Mouse (Mus musculus): ENCODE data around the gene Metap1. TPM values are rescaled to one million over a fixed set of nuclear protein-coding genes. Genes with fewer than 3 reads are reported as not detected.

Metap1 gene
- 42.0 and 47.0 TPM in 2 replicates for polyA plus RNA-seq (2012; rRNA removed)

GRCm38 (mm10) chr3:138489327-138490033, at the start of gene Metap1:
TSS of gene Metap1 (minus strand) at chr3:138489515.
- no peak for DNase-seq (ENCODE audit: low read depth)

DNA sequence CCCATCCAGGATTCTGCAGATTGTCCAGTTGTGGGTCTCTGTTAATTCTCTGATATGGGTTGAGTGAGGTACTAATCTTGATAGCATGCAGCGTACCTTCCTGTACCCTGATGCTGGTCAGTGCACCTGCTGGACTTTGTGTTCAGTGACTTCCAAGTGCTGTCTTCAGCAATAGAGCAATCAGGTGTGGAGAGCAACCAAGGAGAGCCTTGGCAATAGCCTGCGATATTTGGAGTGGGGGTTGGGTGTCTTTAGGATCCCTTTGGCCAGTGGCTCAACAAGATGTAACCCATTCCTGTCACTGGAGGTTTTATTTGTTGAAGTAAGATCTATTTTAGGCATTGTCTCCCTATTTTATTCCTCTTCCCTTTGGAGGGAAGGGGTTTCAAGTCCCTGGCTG, 46.7 kb upstream of the Metap1 start:
- DNase-seq (ENCODE audit: low read depth) = no peak

- DNase-seq (ENCODE audit: low read depth) = no peak
Observed at GRCm38 (mm10) chr3:138532764-138533163, 43.4 kb upstream of the Metap1 start.

- no peak for DNase-seq (ENCODE audit: low read depth)
Observed at GRCm38 (mm10) chr3:138531479-138532181, 42.3 kb upstream of the Metap1 start.

- no peak for DNase-seq (ENCODE audit: low read depth)
Observed at GRCm38 (mm10) chr3:138530578-138531478, 41.5 kb upstream of the Metap1 start.

DNA sequence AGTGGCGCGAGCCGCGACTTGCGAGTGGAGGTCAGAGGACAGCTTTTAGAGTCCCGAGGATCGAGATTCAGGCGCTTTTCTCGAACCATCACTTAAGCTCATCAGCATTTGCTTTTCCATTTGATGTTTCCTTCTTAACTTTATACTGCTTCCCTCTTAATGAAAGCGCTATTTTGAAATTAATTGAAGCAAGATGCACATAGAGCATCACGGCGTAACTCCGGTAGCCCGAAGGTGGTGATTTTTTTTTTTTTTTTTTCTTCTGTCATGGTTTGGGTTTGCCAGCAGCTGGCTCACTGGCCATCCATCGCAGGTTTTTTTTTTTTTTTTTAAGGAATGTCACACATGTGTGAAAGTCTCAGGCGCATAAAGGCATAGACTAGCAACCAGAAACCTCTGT, 39.0 kb upstream of the Metap1 start:
- no peak for DNase-seq (ENCODE audit: low read depth)

DNA sequence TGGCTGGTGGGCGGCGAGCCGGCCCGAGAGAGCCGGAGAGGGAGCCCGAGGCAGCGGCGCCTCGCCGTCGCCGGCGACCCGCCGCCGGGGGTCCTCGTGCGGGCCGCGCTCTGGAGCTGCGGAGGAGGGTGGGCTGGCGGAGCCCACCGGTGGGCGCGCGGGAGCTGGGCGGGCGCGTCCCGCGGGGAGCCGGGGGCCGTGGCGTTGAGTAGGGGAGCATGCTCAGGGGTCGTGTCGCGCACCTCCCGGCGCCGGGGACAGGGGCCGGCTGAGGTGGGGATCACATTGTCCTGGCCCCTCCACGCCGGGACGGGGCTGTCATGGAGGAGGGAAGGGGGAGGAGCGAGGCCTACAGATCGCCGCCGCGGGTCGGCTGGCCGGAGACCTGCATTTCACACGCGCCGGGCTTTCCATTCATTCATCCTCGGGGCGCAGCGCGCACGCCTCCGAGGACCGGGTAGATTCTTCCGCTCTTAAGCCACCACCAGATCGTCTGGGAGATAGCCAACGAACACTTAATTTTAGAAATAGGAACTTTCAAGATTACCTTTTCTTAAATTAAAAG, 38.4 kb upstream of the Metap1 start:
- no peak for DNase-seq (ENCODE audit: low read depth)

GRCm38 (mm10) chr3:138526916-138527666, 37.8 kb upstream of the Metap1 start:
- peak; percentile 85 for DNase-seq (ENCODE audit: low read depth)

GRCm38 (mm10) chr3:138526073-138526915, 37.0 kb upstream of the Metap1 start, which contains the start of gene Eif4e:
TSS of gene Eif4e (plus strand) at chr3:138526179.
- no peak for DNase-seq (ENCODE audit: low read depth)

DNA sequence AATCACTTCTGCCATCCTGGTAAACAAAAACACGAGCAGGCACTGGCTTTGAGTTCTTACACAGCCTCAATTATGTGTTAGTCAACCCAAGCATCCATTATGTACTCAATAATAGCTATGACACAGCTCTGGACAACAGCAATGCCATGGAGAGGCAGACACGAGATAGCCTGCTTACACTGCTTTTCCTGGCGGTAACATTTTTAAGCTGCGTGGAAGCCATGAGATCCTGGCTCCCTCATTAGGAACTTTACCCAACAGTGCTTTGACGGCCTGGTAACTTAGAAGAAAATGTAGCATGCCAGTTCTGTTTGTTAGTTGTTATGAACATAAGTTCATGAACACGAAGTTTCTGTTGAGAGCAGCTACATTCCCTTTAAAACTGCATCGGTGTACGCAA, 36.2 kb upstream of the Metap1 start:
- DNase-seq (ENCODE audit: low read depth) = no peak

- DNase-seq (ENCODE audit: low read depth) = no peak
Observed at GRCm38 (mm10) chr3:138523956-138524355, 34.6 kb upstream of the Metap1 start.

- no peak for DNase-seq (ENCODE audit: low read depth)
Observed at GRCm38 (mm10) chr3:138519218-138519617, 29.9 kb upstream of the Metap1 start.

- no peak for DNase-seq (ENCODE audit: low read depth)
Observed at GRCm38 (mm10) chr3:138517881-138518280, 28.6 kb upstream of the Metap1 start.

GRCm38 (mm10) chr3:138515656-138516370, 26.5 kb upstream of the Metap1 start:
- no peak for DNase-seq (ENCODE audit: low read depth)

GRCm38 (mm10) chr3:138514749-138515148, 25.4 kb upstream of the Metap1 start:
- no peak for DNase-seq (ENCODE audit: low read depth)

DNA sequence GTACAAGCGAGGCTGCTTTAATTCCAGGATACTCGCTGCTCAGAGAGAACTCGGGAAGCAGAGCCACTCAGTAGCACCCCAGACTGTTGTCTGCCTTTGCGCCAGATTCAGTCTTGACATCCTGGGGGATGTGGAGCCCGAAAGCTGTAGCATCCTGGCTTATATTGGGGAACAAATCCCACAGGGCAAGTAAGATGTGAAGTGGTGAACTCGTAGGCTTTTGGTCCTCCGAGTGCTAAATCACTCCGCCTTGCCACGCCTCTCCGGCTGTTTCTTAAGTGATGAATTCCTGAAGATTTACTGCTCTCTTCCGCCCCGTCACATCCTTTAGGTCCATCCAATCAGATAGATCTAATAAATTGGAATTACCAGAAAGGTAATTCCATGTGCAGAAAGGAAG, 23.9 kb upstream of the Metap1 start:
- DNase-seq (ENCODE audit: low read depth) = no peak

DNA sequence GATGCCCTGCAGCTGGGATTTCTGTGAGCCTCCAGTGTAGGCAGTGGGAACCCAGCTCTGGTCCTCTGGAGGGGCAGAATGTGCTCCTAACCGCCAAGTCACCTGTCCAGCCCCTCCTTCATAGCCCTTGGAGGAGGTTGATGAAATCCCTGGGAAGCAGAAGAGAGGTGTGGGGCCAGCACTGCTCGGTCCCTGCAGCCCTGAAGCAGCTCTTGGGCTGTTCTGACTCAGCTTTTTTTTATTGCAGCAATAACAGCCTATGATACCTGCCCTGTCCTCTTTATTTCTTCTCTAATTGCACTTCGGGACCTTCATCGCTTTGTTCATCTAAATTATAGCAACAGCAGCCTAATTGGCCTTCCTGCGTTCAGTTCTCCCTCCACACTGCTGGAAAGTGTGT, 21.2 kb upstream of the Metap1 start:
- DNase-seq (ENCODE audit: low read depth) = no peak

- no peak for DNase-seq (ENCODE audit: low read depth)
Observed at GRCm38 (mm10) chr3:138509581-138509980, 20.3 kb upstream of the Metap1 start.

DNA sequence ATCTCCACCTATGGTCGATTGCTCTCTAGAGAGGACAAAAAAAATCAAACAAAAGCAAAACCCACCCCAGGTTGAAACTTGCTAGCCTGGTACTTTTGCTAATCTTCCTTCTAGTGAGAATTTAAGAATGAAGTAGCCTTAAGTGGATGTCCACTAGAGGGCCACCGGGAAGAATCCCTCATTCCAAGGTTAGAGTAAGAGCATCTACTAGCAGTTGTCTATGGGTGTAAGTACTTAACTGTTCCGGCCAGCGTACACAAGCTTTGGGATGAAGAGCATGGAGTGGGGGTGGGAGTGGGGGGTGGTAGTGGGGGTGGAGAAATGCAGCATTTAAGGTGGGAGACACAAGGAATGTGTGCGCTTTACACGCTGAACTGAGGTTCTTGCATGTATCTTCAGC, 17.4 kb upstream of the Metap1 start:
- DNase-seq (ENCODE audit: low read depth) = no peak

DNA sequence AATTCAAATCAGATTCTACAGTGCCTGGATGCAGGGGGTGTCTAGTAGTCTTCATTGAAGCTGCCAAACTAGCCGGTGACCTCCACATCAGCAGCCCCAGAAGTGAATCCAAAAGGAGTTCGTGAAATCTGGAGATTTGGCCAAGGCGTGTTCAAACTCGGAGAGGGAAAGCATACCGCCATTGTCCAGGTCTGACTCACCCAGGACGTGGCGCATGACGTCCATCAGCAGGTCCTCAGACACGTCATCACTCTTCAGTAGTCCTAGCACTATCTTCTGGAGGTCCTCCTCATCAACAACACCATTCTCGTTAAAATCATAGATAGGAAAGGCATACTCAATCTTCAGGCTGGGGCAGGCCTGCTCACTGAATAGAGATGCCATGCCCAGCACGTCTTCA, 14.4 kb upstream of the Metap1 start:
- DNase-seq (ENCODE audit: low read depth) = no peak
